Mouse (Mus musculus) small intestine, adult 2 months (tissue): ENCODE results near the gene Atoh1. TPM values are rescaled to one million over a fixed set of nuclear protein-coding genes. Genes with fewer than 3 reads are reported as not detected.

ENCODE experiments used
- H3K27ac ChIP-seq: fragments of 200-500 bp; 2 replicates; pipeline ENCODE4 v1.5.1; 2012; ENCODE audit warnings: low read depth, low read length, control low read depth, inconsistent platforms; ENCODE audit not compliant: insufficient read depth
- H3K27me3 ChIP-seq: fragments of 200-500 bp; 2 replicates; pipeline ENCODE4 v1.6.1; 2012; ENCODE audit warnings: mild to moderate bottlenecking, moderate library complexity, low read length, inconsistent platforms; ENCODE audit not compliant: control insufficient read depth, insufficient read depth
- H3K36me3 ChIP-seq: fragments of 200-500 bp; 2 replicates; pipeline ENCODE4 v1.6.1; 2012; ENCODE audit warnings: mild to moderate bottlenecking, low read length, control low read depth, inconsistent platforms; ENCODE audit not compliant: control insufficient read depth, insufficient read depth
- H3K4me1 ChIP-seq: fragments of 200-500 bp; 2 replicates; pipeline ENCODE4 v1.6.1; 2012; ENCODE audit warnings: low read length, inconsistent platforms, mixed read lengths; ENCODE audit not compliant: control insufficient read depth, insufficient read depth, insufficient read length
- H3K4me3 ChIP-seq: fragments of 200-500 bp; 2 replicates; pipeline ENCODE4 v1.5.1; 2012; ENCODE audit warnings: low read depth, mild to moderate bottlenecking, control low read depth, inconsistent platforms, low read length, moderate library complexity
- CTCF ChIP-seq: fragments of 200-500 bp; IDR thresholded peaks from 2 replicates; pipeline ENCODE4 v1.5.1; 2012; ENCODE audit warnings: low read depth, mild to moderate bottlenecking, control low read depth, inconsistent platforms, low read length, moderate library complexity, mixed read lengths; ENCODE audit not compliant: insufficient replicate concordance, insufficient read length; ENCODE audit errors: extremely low read depth
- POLR2A ChIP-seq: fragments of 200-500 bp; IDR thresholded peaks from 2 replicates; pipeline ENCODE4 v1.6.1; 2012; ENCODE audit warnings: low read depth, mild to moderate bottlenecking, control low read depth, inconsistent platforms, low read length, moderate library complexity
- WGBS: fragments of 180-500 bp; shearing (Covaris S2); methylation state at CpG from one replicate; pipeline ENCODE4 v1.1.7; 2018; 5-methylcytosine and 5-hydroxymethylcytosine counted together
- polyA plus RNA-seq: library from polyadenylated mRNA; depleted of rRNA; stranded (reverse); fragments of >200 nt; gene quantifications from 2 replicates; pipeline ENCODE4 v1.2.3, GENCODE M21; 2012

Gene Atoh1
- polyA plus RNA-seq, 1 experiment: 26.8 TPM

GRCm38 (mm10) chr6:64729231-64730011, 496 bp downstream of the Atoh1 start:
- peaks cover 44% of the 10 kb centered on the region for H3K27me3 ChIP-seq
- peaks cover 12% of the 10 kb centered on the region for H3K4me1 ChIP-seq
- peak overlapping the region; percentile 53 for H3K4me3 ChIP-seq
- TF ChIP-seq POLR2A (no peak), CTCF (no peak)
- under 1% methylated on average over 53 of the region's 53 CpGs for WGBS
- peak overlapping the region; percentile 7; the same call in 1 of the 2 replicates for H3K27ac ChIP-seq
- H3K36me3 ChIP-seq: no peaks in the 10 kb centered on the region

GRCm38 (mm10) chr6:64730030-64730429, 1.1 kb downstream of the Atoh1 start:
- Histone ChIP-seq H3K4me1 (peaks cover 15% of the 10 kb centered on the region), H3K27ac (peak overlapping the region; percentile 61; the same call in 1 of the 2 replicates), H3K36me3 (no peaks in the 10 kb centered on the region), H3K4me3 (peak overlapping the region; percentile 53), H3K27me3 (peaks cover 50% of the 10 kb centered on the region)
- under 1% methylated on average over 19 of the region's 19 CpGs for WGBS
- TF ChIP-seq CTCF (no peak), POLR2A (no peak)

GRCm38 (mm10) chr6:64730506-64731020, 1.6 kb downstream of the Atoh1 start:
- H3K4me1 ChIP-seq: peaks cover 15% of the 10 kb centered on the region
- peaks cover 55% of the 10 kb centered on the region for H3K27me3 ChIP-seq
- 21% methylated on average over 14 of the region's 14 CpGs for WGBS
- H3K36me3 ChIP-seq: no peaks in the 10 kb centered on the region
- TF ChIP-seq POLR2A (no peak), CTCF (no peak)
- peak overlapping the region; percentile 61 for H3K27ac ChIP-seq
- peak overlapping the region; percentile 53 for H3K4me3 ChIP-seq

GRCm38 (mm10) chr6:64731126-64731525, 2.2 kb downstream of the Atoh1 start:
- Histone ChIP-seq H3K4me3 (no peak overlapping the region), H3K4me1 (peaks cover 17% of the 10 kb centered on the region), H3K36me3 (no peaks in the 10 kb centered on the region), H3K27ac (no peak overlapping the region), H3K27me3 (peaks cover 55% of the 10 kb centered on the region)
- 13% methylated on average over 7 of the region's 7 CpGs for WGBS
- no peak for TF ChIP-seq CTCF
- no peak for TF ChIP-seq POLR2A

- Histone ChIP-seq H3K36me3 (no peaks in the 10 kb centered on the region), H3K4me3 (no peak overlapping the region), H3K27ac (no peak overlapping the region), H3K27me3 (peaks cover 55% of the 10 kb centered on the region), H3K4me1 (peaks cover 17% of the 10 kb centered on the region)
- TF ChIP-seq CTCF: no peak
- no peak for TF ChIP-seq POLR2A
- WGBS: 11% methylated on average over 8 of the region's 8 CpGs
Observed at GRCm38 (mm10) chr6:64731621-64732320, 2.8 kb downstream of the Atoh1 start.

GRCm38 (mm10) chr6:64733311-64733710, 4.4 kb downstream of the Atoh1 start:
- no peak overlapping the region for H3K27ac ChIP-seq
- H3K4me3 ChIP-seq: no peak overlapping the region
- WGBS: 8% methylated on average over 4 of the region's 4 CpGs
- H3K36me3 ChIP-seq: no peaks in the 10 kb centered on the region
- peaks cover 17% of the 10 kb centered on the region for H3K4me1 ChIP-seq
- no peak for TF ChIP-seq POLR2A
- no peak for TF ChIP-seq CTCF
- peaks cover 55% of the 10 kb centered on the region for H3K27me3 ChIP-seq
